Mouse (Mus musculus) monocyte, adult 2 months (primary cell): ENCODE results near the gene Adap1.

Experiments
- DNase-seq, 2 experiments: peaks; one replicate each; pipeline ENCODE4 v3.0.0; 2022; ENCODE audit warnings: low spot score in 2 of 2, low read depth in 1 of 2

Adap1 gene

DNA sequence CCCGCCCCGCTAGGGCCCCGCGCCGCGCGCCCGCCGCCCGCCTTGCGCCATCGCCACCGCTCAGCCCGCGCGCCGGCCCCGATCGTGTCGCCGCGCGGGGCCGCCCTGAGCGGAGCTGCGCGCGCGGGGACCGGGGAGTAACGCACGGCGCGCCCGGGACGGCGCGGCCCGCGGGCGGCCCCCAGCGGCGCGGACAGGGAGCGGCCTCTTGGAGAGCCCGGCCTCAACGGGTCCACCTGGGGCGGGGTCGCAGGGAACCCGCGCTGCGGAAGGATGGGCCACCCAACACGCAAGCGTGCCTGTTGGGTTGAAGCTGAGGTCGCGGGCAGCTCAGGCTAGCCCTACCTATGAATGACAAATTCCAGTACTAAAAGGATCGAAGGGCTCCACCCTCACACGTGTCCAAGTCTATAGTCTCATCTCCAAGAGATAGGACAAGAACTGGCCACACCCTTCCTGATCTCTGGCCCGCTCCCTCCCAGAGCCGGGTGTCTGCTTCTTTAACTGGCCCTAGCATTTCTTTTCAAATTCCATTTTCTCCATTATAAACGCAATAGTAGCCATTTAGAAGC lies at the start of gene Adap1:
Gene Adap1, minus strand, starts transcription at position 228 of the 572 bp plus-strand sequence.
- peak in 1 of 2 experiments; percentile 49 for DNase-seq

DNA sequence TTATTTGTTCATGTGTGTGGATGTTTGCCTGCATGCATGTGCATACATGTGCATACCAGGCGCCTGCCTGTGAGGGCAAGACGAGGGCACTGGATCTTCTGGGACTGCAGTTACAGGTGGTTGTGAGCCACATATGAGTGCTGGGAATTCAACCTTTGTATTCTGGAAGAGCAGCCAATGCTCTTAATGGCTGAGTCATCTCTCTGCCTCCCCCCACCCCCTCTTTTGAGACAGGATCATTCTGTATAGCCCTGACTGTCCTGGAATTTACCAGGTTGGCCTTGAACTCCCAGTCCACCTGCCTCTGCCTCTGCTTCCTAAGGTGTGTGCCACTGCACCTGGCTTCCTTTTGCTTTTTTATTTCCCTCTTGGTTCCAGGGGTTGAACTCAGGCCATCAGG lies 49.4 kb upstream of the Adap1 start:
- no peak for DNase-seq

DNA sequence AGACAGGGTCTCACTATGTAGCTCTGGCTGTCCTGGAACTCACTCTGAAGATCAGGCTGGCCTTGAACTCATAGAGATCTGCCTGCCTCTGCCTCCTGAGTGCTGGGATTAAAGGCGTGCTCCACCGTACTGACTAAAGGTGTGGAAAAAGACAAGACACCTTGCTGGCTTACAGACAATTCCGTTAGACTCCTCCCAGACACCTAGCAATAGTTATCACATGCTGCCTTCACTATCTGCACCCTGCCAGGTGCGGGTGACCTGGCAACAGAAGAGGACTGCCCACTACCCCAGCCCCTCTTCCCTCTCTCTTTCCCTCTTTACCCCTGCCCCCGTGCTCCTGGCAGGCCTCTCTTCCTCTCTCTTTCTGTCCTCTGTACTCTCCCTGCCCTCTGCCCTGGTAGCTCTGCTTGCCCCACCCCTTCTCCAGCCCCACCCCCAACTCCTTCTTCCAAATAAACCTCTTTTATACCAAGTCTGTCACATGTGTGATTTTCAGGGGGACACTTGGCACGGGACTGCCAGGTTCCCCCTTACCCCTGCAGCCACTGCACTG lies 48.5 kb upstream of the Adap1 start:
- DNase-seq = no peak

DNA sequence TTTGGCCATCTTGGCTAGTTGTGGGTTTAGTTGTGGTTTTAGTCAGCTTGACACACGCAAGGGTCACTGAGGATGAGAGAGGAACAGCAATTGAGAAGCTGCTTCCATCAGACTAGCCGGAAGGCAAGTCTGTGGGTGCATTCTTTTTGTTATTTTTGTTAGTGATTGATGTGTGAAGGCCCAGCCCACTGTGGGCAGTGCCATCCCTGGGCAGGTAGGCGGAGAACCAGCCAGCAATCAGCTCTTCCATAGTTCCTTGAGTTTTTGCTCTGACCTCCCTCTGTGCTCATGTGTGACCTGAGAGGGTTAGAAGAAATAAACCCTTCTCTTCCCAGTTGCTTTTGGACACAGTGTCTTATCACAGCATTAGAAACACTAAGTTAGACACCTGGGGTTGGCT lies 47.7 kb upstream of the Adap1 start:
- DNase-seq = no peak

DNA sequence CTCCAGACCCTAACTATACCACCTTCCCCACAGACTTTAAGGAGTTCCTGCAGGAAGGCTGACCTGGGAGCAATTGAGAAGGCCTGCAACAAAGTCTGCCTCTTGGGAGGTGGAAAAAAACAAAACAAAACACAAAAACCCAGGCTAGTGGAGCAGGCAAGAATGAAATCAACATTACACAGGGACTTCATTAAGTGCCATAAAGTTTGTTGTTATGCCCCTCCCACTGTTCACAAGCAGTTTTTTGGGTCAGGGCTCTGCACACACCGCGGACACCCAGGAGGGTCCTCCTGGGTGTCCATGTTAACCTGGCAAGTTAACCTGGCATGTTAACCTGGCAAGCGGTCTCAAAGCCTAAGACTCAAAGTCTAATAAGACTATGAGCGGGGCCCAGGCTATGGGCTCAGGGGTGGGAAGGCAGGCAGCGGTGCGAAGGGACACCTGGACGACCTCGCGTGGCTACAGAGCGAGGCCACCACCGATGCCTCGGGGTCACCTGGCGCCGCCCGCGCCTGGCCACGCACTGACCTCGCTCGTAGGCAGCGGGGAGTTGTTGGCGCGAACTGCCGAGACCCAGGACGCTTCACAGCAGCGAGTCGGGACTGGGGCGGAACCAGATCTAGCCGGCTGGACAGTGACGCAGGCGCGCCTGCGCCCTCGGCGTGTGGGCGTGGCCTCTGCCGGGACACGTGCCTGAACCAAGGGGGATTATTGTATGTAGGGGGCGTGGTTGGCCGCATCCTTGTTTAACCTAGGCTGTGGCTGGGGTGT lies 46.4 kb upstream of the Adap1 start:
- DNase-seq = peak; percentile 67 to 77

DNA sequence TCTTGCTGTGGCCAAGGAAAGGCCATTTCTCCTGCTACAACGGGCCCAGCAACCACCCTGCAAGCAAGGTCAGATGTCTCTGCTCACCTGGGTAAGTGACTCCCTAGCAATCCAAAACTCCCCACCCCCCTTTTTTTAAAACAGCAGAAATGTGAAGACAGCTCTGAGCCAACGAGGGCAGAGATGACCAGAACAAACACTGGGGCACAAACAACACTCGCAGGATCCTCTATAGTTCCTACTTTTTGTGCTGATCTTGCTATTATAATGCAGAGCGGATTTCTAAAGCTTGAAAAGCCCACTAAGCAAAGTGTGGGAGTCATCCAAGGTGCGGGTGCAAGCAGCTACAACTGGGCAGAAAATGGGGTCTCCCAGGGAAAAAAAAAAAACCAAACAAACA lies 45.7 kb upstream of the Adap1 start:
- DNase-seq = no peak

DNA sequence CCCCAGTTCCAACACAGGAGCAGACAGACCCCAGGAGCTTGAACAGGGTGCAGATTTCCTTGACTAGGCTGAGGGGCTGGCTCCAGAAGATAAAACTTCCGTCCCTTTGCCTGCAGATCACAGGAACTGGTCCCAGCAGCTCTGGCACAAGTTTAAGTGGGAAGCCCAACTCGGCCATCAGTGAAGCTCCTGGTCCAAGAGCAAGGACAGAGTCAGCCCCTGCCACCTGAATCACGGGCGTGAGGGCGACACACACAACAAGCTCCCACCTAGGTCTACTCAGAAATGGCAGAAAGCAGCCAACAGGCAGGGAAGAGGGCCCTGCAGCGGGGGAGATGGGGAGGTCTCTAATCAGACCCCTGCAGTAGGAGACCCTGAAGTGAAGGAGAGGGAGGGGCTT lies 44.9 kb upstream of the Adap1 start:
- no peak for DNase-seq

DNA sequence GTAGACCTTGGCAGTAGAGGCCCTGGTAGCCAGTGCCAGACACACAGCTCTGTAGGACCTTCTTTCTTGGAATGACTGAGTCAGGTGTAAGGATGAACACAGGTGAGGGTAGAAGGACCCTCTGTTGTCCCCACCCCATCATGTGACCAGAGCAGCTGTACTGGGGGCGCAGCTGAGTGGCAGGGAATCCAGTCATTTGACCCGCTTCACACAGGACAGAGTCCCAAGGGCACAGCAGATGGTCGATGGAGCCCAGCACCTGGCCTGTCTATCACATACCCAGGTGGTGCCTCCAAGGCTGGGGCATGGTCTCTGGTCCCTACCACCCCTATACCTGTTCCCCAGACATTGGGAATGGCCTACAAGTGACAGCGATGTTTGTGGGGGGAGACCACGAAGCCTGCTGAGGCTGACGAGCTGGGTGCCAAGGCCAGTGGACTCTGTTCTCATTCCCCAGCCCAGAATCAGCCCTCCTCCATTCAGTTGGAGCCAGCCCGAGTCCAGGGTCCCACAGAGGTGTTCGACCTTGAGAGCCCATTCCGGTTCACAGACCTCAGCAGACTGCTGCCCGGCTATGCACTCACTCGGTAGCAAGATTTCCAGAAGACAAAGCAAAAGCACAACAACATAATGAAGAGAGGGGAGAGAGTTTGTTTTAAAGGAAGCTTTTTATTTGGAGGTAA lies 43.4 kb upstream of the Adap1 start:
- no peak for DNase-seq

DNA sequence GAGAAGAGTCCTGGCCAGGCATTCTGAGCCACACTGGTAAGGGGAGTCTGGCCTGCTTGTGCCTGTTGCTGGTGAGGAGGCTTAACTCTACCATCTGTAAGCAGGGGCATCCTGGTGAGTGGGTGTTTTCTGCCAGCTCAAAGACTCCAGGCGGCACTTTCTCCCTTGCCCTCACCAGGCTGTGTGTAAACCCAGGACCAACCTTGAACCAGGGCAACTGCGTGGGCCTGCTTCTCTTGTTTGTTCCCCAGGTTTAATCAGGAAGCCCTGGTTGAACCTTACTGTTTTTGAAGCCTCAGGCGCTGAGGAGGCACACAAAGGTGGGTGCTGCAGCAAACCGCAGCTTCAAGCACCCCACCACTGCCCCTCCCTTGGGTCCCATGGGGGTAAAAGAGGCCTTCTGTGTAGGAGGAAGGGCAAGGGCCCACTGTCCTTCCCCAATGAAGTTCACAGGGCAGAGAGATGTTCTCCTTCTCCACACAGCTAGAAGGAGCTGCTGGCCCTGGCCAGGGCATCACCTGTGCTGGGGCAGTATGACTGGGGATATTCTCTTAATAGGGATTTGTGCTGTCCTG lies 42.5 kb upstream of the Adap1 start:
- no peak for DNase-seq

DNA sequence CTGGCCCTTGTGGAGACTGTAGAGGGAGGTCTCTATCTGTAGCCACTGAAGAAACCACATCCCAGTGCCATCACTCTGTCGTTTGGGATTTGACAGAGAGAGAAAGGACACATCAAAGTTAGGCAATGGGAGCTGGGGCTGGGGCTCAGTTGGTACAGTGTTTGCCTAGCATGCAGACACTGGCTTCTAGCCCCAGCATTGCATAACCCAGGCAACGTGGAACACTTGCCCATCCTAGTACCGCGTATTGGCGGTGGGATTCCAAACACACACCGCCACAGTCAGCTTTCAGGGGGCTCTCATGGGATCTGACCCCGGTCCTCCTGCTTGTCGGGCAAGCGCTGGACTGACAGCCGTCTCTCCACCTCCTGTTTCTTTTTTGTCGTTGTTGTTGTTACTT lies 41.1 kb upstream of the Adap1 start:
- no peak for DNase-seq

DNA sequence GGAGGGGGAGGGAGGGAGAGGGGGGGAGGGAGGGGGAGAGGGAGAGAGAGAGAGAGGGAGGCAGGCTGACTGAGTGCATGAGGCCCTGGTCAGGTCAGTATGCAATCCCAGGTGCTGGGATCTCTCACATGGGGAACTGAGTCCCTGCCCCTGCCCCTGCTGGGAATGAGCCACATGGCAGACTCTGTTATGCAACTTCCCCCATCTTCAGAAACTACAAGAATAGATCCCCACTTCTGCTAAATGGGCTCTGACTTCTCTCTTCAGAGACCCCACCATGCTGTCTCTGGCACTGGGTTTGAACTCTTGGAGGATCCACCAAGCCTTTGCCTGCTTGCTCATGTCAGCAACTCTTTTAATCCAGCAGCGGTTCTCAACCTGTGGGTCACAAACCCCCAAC lies 40.4 kb upstream of the Adap1 start:
- DNase-seq = peak; percentile 46 to 62

DNA sequence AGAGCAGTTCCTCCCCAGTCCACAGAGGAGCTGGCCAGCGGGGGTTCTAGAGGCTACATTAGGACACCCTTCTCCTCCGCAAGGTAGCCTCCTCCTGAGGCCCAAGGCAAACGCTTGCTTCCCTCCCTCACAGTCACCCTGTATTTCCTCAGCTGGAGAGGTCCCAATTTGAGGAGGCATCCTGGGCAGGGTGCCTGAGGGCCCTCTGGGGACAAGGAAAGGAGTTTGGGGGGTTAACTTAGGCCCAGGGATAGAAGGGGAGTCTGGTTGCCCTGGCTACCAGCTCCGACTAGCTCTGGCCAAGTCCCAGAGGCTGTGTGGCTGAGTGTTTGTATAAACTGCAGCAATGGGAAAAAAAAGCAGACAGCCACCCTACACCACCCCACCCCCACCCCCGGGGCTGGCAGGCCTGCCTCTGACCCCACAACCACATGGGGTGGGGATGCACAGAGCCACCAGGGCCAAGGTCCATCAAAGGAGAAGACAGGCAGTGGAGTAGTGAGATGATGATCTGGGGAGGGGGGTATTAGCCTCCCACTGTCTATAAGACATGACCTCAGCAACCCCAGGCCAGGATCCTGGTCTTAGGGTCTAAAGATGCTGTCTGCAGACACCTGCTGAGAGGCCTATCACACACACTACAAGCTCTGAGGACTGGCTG lies 39.6 kb upstream of the Adap1 start:
- no peak for DNase-seq

DNA sequence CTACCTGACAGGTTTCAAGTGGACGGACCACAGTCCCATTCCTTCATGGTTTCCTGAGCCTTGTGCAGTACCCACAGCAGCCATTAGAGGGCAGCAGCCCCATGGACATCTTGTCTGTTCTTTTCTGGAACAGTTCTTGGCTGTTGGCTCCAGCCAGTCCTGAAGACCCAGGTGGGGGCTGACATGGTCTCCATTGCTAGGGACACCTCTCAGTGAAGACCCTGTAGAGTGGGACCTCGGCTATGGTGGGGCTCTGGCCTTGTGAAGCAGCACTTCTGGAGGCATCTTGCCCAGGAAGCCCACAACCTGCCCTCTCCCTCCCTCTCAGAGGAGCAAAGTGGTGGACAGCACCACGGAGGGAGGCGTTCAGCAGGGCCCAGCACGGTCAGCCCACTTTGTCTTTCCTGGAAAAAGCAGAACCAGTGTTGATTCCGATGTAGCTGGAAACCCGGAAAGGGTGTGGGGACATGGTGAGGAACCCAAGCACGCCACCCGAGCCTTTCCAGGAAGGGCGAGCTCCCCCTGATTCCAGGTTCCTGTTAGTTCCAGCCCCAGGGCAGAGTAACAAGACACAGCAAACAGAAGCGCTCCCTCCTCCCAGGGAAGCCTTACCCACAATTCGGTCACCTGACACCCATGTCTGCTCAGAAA lies 39.0 kb upstream of the Adap1 start:
- peak; percentile 44 to 80 for DNase-seq

DNA sequence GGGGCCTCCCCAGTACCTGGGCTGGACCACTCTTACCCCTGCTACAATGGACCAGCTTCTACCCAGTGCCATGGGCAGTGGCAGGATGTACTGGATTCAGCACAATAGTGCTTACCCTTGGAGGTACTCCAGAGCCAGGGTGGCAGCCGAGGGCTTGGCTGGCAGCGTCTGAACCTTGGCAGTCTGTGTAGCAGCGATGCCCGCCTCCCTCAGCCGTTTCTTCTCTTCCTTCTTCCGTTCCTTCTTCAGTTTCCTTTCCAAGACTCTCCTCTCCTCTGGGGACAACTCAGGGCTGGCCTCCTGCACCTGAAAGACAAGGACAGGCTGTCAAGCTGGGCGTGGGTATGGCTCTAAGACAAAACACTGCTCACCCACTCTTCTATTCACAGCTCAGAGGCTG lies 38.4 kb upstream of the Adap1 start:
- DNase-seq = no peak

DNA sequence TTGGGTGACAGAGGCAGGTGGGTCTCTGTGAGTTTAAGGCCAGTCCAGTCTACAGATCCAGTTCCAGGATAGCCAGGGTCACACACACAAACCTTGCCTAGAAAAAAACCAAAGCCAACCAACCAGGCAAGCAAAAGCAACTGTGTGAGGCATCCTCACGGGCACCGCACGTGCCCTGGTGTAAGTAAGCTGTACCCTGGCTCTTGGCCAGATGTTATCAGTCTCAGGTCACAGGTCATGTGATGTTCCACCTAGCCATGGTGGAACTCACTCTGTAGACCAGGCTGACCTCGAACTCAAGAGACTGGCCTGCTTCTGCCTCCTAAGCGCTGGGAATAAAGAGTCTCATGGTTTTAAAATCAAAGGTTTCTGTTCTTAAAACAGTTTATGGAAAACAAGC lies 33.8 kb upstream of the Adap1 start:
- DNase-seq = no peak

DNA sequence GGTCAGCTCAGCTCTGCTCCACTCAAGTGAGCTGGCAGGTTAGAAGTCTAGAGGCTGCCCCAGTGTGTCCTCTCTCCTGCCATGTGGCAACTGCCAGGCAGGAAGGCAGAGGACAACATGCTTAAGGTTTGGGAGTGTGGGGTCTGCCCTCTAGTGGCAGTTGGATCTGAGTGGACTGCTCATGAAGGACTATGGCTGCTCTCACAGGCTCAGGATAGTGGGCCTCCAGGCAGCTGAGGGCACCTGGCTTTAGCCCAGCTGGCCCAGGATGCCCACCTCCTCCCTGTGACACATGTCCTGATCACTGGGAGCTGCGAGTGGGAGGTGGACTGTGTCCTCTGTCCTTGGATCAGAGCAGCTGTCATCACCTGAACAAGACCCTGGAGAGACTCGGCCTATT lies 33.2 kb upstream of the Adap1 start:
- no peak for DNase-seq

DNA sequence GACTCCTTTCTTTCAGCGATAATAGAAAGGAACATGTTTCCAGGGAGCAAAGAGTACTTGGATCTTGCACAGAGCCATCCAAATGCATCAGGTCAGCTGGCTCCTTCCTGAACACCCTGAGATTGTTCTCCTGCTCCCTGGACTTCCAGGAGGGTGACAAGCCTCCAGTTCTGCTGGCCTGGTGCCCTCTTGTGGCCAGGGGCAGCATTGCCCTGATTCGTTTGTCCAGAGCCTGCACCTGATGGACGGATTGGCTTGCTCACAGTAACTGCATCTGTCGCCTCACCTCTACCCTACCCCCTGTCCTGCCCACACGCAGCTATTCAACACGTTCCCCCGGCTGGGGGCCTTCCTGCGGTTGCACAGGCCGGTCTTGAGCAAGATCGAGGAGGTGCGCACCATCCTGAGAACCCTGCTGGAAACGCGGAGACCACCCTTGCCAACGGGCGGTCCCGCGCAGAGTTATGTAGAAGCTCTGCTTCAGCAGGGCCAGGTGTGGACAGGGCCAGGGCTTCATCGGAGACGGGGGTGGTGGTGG lies 29.9 kb upstream of the Adap1 start:
- DNase-seq = peak; percentile 28 to 59

DNA sequence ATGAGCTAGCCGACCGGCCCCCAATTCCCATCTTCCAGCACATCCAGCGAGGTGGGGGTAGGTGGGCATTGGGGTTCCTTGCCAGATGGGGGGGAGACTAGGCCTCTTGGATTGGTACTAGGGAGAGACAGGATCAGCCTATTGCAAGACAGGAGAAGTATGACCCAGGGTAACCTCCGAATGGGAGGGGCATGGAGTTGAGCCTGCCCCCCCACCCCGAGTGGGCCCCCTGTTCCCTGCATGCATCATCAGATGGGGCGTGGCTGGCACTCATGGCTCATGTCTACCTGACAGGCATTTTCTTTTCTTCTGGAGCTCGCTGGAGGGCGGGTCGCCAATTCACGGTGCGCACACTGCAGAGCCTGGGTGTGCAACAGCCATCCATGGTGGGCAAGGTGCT lies 28.5 kb upstream of the Adap1 start:
- DNase-seq = no peak

DNA sequence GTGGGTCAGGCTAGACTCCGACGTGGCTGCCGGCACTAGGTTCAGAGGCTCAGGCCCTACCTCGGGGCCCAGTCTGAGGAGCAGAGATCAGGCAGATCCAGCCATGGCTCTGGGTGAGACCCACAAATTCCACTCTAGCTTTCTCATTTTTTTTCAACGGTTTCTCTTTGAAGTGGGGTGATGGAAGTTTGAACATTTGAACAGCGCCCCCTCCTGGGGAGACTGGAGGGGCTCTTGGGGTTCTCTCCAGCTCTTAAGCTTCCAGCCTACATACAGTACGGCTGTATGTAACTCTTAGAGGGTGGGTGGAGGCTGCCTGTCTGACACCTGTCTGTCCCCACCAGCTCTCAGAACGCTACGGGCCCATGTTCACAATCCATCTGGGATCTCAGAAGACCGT lies 28.1 kb upstream of the Adap1 start:
- peak in 1 of 2 experiments; percentile 28 for DNase-seq

DNA sequence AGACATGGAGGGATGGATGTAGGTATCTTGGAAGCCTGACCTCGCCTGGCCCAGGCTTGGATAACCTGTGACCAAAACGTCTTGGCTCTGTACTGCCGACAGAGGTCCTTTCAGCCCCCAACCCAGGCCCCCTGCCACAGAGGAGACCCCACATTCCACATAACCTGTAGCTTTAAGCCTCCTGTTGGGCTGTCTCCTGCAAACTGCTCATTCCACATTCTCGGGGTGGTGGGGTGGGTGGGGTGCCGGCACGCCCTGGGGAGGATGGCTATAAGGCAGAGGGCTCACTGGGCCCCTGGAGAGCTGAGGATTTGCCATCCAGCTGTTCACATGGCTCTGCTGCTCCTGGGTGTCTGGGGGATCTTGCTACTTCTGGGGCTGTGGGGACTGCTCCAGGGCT lies 26.9 kb upstream of the Adap1 start, which contains the start of gene Cyp2w1:
Gene Cyp2w1, plus strand, starts transcription at position 301 of the 400 bp plus-strand sequence.
- no peak for DNase-seq
